Mouse (Mus musculus) stomach, adult 2 months (tissue): ENCODE results near the gene Pcolce. TPM values are rescaled to one million over a fixed set of nuclear protein-coding genes. Genes with fewer than 3 reads are reported as not detected.

Source experiments
- polyA plus RNA-seq: library from polyadenylated mRNA; depleted of rRNA; stranded (reverse); fragments of >200 nt; gene quantifications from 2 replicates; pipeline ENCODE4 v1.2.3, GENCODE M21; 2012; rRNA removed

Gene Pcolce
- polyA plus RNA-seq: 82.5 and 87.8 TPM in 2 replicates

GRCm38 (mm10) chr5:137613550-137613949 is at the start of gene Pcolce:
Pcolce (minus strand) TSS chr5:137613784.

GRCm38 (mm10) chr5:137645652-137646091 is 32.1 kb upstream of the Pcolce start, which contains the start of gene Irs3:
Irs3 (minus strand) TSS chr5:137645714.

GRCm38 (mm10) chr5:137641054-137641453 is 27.5 kb upstream of the Pcolce start, which contains the start of gene Sap25:
Sap25 (plus strand) TSS chr5:137641334.

GRCm38 (mm10) chr5:137628498-137629305 is 15.1 kb upstream of the Pcolce start, which contains the start of the genes Fbxo24, Lrch4 and Gm20605:
Fbxo24 (minus strand) TSS chr5:137629002.
Lrch4 (plus strand) TSS chr5:137629121.
Gm20605 (plus strand) TSS chr5:137629175.

GRCm38 (mm10) chr5:137600619-137601364 is 12.8 kb downstream of the Pcolce start, which contains the start of gene Mospd3:
Mospd3 (minus strand) TSS chr5:137601058.

GRCm38 (mm10) chr5:137569665-137570064 is 43.9 kb downstream of the Pcolce start, which contains the start of gene Tfr2:
Tfr2 (plus strand) TSS chr5:137569840.

Other genes with a start within 250 kb of the Pcolce start
- gene Zan, start 136.7 kb downstream of the Pcolce start, polyA plus RNA-seq: 0.40 and 0.66 TPM in 2 replicates
- gene Pop7, start 111.3 kb downstream of the Pcolce start, polyA plus RNA-seq: 24.5 and 34.1 TPM in 2 replicates
- gene Gigyf1, start 95.2 kb downstream of the Pcolce start, polyA plus RNA-seq: 9.9 and 13.0 TPM in 2 replicates
- not detected in 2 replicates for gene Epo, start 80.5 kb downstream of the Pcolce start, polyA plus RNA-seq
- 621 and 843 TPM in 2 replicates for gene Gnb2, start 80.3 kb downstream of the Pcolce start, polyA plus RNA-seq
- gene Actl6b, start 60.3 kb downstream of the Pcolce start, polyA plus RNA-seq: 0.78 and 1.4 TPM in 2 replicates
- gene Tfr2, start 43.9 kb downstream of the Pcolce start, polyA plus RNA-seq: 0.61 and 0.76 TPM in 2 replicates
- 93.4 and 111 TPM in 2 replicates for gene Mospd3, start 12.7 kb downstream of the Pcolce start, polyA plus RNA-seq
- 0.65 and 0.66 TPM in 2 replicates for gene Fbxo24, start 15.2 kb upstream of the Pcolce start, polyA plus RNA-seq
- gene Lrch4, start 15.3 kb upstream of the Pcolce start, polyA plus RNA-seq: 19.9 and 26.0 TPM in 2 replicates
- 13.3 and 15.3 TPM in 2 replicates for gene Gm20605, start 15.4 kb upstream of the Pcolce start, polyA plus RNA-seq
- gene Sap25, start 27.6 kb upstream of the Pcolce start, polyA plus RNA-seq: 68.8 and 109 TPM in 2 replicates
- 0.51 and 0.54 TPM in 2 replicates for gene Irs3, start 31.9 kb upstream of the Pcolce start, polyA plus RNA-seq
- 10.0 and 11.3 TPM in 2 replicates for gene Agfg2, start 70.9 kb upstream of the Pcolce start, polyA plus RNA-seq
- 3.5 and 5.9 TPM in 2 replicates for gene Nyap1, start 127.8 kb upstream of the Pcolce start, polyA plus RNA-seq
- gene Tsc22d4, start 131.9 kb upstream of the Pcolce start, polyA plus RNA-seq: 77.2 and 105 TPM in 2 replicates
- gene Ppp1r35, start 165.1 kb upstream of the Pcolce start, polyA plus RNA-seq: 33.3 and 51.9 TPM in 2 replicates
- gene Mepce, start 173.9 kb upstream of the Pcolce start, polyA plus RNA-seq: 9.1 and 12.3 TPM in 2 replicates
- 0.03 and 0.16 TPM in 2 replicates for gene Zcwpw1, start 174.0 kb upstream of the Pcolce start, polyA plus RNA-seq
- 0.38 and 1.1 TPM in 2 replicates for gene Pilra, start 222.5 kb upstream of the Pcolce start, polyA plus RNA-seq
- gene Pilrb1, start 244.3 kb upstream of the Pcolce start, polyA plus RNA-seq: 1.5 and 2.7 TPM in 2 replicates